Mouse (Mus musculus): ENCODE measurements at regions not wholly inside any gene's neighbourhood (a gene's known extent, or its start where the extent isn't known, plus 50 kb on each side); places are given as distances from the start of the nearest gene placed in this dataset.

DNA sequence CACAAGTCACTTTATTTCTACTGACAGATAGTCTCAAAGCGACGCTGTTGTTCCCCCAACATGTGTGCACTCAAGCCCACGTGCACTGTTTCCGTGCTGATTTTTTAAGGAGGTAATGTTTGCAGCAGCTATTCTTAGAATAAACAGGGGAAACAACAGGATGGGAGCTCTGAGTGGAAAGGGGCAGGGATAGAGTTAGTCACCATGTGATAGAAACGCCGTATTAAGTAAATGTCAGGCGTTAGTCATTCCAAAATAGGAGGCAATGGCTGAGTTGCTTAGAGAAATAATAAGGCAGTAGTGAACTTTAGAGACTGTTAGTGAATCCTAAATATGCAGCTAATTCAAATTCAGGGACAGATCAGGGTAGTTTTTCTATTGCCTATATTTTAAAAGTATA lies 111.4 kb downstream of the Alg10b start:
- Histone ChIP-seq H3K9me3 (no peaks in the 10 kb centered on the region), H3K27me3 (no peaks in the 10 kb centered on the region), H3K27ac (no peak overlapping the region), H3K4me3 (no peak overlapping the region), H3K9ac (no peak overlapping the region), H3K4me1 (peaks cover 6% of the 10 kb centered on the region; the same call in 1 of the 2 replicates), H3K36me3 (no peaks in the 10 kb centered on the region), H3K4me2 (replicated peaks) (no peak overlapping the region)
- no peak for ATAC-seq (ENCODE audit: insufficient number of reproducible peaks, insufficient read depth, low FRiP score, low TSS enrichment)
- 75% methylated on average over 7 of the region's 7 CpGs for WGBS

DNA sequence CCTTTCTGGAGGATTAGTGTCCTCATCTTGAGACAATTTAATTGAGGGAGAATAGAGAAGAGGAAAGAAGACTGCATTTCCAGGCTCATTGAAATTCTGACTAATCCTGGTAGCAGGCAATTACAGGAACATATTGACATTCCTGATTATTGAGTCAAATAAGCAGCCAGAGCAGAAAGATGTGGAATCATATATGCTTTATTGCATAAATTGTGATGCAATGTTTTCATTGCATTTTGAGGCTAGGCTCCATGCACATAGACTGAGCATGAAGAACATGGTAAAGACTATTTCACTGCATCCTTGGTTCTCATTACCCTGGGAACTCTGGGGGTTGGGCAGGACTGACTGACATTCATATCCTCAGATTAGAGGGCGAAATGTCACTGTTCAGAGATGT lies 116.0 kb downstream of the Alg10b start:
- no peaks in the 10 kb centered on the region for H3K4me1 ChIP-seq
- H3K4me2 ChIP-seq (replicated peaks) = no peak overlapping the region
- H3K27me3 ChIP-seq = no peaks in the 10 kb centered on the region
- H3K4me3 ChIP-seq = no peak overlapping the region
- H3K27ac ChIP-seq = no peak overlapping the region
- no peak overlapping the region for H3K9ac ChIP-seq
- H3K36me3 ChIP-seq = no peaks in the 10 kb centered on the region
- no peaks in the 10 kb centered on the region for H3K9me3 ChIP-seq
- WGBS = 73% methylated on average over 1 of the region's 1 CpGs
- ATAC-seq (ENCODE audit: insufficient number of reproducible peaks, insufficient read depth, low FRiP score, low TSS enrichment) = no peak

GRCm38 (mm10) chr15:90341261-90341660 lies 117.2 kb downstream of the Alg10b start:
- H3K4me2 ChIP-seq (replicated peaks) = no peak overlapping the region
- no peak for ATAC-seq (ENCODE audit: insufficient number of reproducible peaks, insufficient read depth, low FRiP score, low TSS enrichment)
- no peaks in the 10 kb centered on the region for H3K36me3 ChIP-seq
- no peak overlapping the region for H3K27ac ChIP-seq
- H3K9me3 ChIP-seq = no peaks in the 10 kb centered on the region
- no peak overlapping the region for H3K4me3 ChIP-seq
- no peaks in the 10 kb centered on the region for H3K4me1 ChIP-seq
- 86% methylated on average over 2 of the region's 2 CpGs for WGBS
- no peak overlapping the region for H3K9ac ChIP-seq
- no peaks in the 10 kb centered on the region for H3K27me3 ChIP-seq

DNA sequence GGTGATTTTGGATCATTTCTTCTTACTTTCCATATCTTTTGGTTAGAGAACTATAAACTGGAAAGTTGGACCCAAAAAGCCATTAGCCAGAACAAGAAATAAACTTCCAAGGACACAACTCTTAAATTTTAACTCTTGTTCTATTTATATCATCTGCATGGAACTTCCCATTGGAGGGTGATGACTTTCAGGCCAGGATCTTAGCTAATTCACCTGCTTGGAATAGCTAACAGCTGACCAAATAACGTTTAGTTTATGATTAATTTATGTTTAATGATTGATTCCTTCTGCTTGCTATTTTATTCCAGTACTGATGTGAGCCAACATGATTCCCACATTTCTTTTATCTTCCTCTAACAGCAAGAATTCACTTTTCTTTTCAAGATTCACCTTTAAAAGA lies 119.7 kb downstream of the Alg10b start:
- Histone ChIP-seq H3K9ac (no peak overlapping the region), H3K9me3 (no peaks in the 10 kb centered on the region), H3K4me1 (no peaks in the 10 kb centered on the region), H3K36me3 (no peaks in the 10 kb centered on the region), H3K4me2 (replicated peaks) (no peak overlapping the region), H3K27me3 (no peaks in the 10 kb centered on the region), H3K4me3 (no peak overlapping the region), H3K27ac (no peak overlapping the region)
- no peak for ATAC-seq (ENCODE audit: insufficient number of reproducible peaks, insufficient read depth, low FRiP score, low TSS enrichment)
- WGBS = 53% methylated on average over 1 of the region's 1 CpGs

DNA sequence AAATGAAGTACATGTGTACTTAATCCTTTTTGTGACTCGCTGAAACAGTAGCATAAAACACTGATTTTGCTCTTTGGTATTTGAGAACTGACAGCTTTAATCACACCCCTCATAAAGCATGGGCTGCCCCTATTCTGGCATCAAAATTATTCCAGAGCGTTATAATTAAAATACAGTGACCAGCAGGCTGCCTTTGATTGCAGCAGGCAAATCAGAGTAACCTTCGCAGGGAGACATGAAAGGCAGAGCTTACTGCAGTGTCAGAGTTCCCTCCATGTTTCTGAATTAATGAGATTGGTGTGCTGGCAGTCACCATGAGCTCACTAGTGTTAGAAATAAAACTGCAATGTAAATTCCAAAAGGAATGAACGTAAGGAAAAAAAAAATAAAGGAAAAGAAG lies 120.8 kb downstream of the Alg10b start:
- Histone ChIP-seq H3K4me3 (no peak overlapping the region), H3K9ac (no peak overlapping the region), H3K9me3 (no peaks in the 10 kb centered on the region), H3K27me3 (no peaks in the 10 kb centered on the region), H3K4me2 (replicated peaks) (no peak overlapping the region), H3K36me3 (no peaks in the 10 kb centered on the region), H3K4me1 (no peaks in the 10 kb centered on the region), H3K27ac (no peak overlapping the region)
- ATAC-seq (ENCODE audit: insufficient number of reproducible peaks, insufficient read depth, low FRiP score, low TSS enrichment) = no peak
- 46% methylated on average over 4 of the region's 4 CpGs for WGBS

- WGBS = 58% methylated on average over 9 of the region's 9 CpGs
Observed at GRCm38 (mm10) chr15:90346162-90346561, 122.1 kb downstream of the Alg10b start.

DNA sequence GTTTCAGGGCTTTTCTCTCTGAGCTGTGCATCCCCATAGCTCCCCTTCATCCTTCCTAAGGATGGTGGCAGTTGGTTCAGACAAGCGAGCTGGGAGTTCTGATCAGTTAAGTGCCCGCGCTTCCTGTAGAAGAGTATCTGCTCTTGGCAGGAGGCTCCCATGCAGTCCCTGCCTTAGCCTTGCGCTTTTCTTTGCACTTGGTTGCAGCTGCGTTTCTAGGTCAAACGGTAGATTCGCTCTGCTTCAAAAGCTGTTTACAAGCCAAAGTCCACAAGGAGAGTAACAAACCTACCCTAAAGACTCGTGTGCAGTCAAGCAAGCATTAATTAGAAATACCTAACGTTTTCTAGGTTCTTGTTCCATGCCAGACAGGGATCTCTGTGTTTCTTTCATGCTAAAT lies 122.6 kb downstream of the Alg10b start:
- no peaks in the 10 kb centered on the region for H3K4me1 ChIP-seq
- H3K4me2 ChIP-seq (replicated peaks) = no peak overlapping the region
- WGBS = 78% methylated on average over 9 of the region's 9 CpGs
- no peak overlapping the region for H3K4me3 ChIP-seq
- ATAC-seq (ENCODE audit: insufficient number of reproducible peaks, insufficient read depth, low FRiP score, low TSS enrichment) = no peak
- H3K9ac ChIP-seq = no peak overlapping the region
- H3K9me3 ChIP-seq = no peaks in the 10 kb centered on the region
- H3K27ac ChIP-seq = no peak overlapping the region
- no peaks in the 10 kb centered on the region for H3K36me3 ChIP-seq
- H3K27me3 ChIP-seq = no peaks in the 10 kb centered on the region

More at GRCm38 (mm10) chr15:90346162-90346561, 122.1 kb downstream of the Alg10b start:
- Histone ChIP-seq H3K9me3 (no peaks in the 10 kb centered on the region), H3K27me3 (no peaks in the 10 kb centered on the region), H3K9ac (no peak overlapping the region), H3K4me2 (replicated peaks) (no peak overlapping the region), H3K27ac (no peak overlapping the region), H3K4me3 (no peak overlapping the region), H3K4me1 (no peaks in the 10 kb centered on the region), H3K36me3 (no peaks in the 10 kb centered on the region)
- ATAC-seq (ENCODE audit: insufficient number of reproducible peaks, insufficient read depth, low FRiP score, low TSS enrichment) = no peak

DNA sequence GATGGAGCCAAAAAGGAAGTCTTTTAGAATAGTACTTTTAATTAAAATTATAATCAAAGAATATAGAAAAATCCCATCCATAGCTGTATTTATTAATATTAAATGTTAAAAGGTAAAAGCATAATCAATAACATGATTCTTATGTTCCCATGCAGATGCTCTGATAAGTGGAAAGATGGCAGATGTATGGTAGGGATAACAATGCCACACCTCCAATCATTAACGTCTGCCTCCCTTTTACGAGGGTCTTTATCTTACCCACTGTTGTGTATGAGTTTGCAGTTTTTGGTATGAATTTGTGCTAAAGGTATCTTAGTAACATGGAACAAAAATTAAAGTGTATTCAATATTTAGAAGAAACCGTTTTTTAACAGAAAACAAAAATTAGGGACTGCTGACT lies 127.8 kb downstream of the Alg10b start:
- Histone ChIP-seq H3K9me3 (no peaks in the 10 kb centered on the region), H3K27ac (no peak overlapping the region), H3K4me1 (no peaks in the 10 kb centered on the region), H3K27me3 (no peaks in the 10 kb centered on the region), H3K4me2 (replicated peaks) (no peak overlapping the region), H3K9ac (no peak overlapping the region), H3K4me3 (no peak overlapping the region), H3K36me3 (no peaks in the 10 kb centered on the region)
- no peak for ATAC-seq (ENCODE audit: insufficient number of reproducible peaks, insufficient read depth, low FRiP score, low TSS enrichment)
- 83% methylated on average over 3 of the region's 3 CpGs for WGBS

DNA sequence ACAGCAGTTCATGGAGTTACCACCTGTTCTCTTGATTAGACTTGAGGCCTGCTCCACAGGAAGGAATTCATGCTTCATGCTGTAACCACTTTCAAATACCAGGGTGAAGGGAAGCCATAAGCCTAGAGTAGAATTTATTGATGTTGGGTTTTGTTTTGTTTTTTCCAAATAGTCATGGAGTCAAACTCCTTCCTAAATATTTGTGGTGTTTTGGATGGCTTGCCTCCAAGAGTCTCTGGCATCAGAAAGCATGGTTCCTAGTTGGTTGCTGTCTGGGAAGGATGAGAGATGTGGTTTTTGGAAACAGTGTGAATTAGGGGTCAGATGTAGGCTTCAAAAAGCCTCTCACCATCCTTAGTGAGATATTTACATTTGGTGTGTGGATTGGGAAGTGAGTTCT lies 141.5 kb downstream of the Alg10b start:
- H3K4me3 ChIP-seq = no peak overlapping the region
- H3K36me3 ChIP-seq = no peaks in the 10 kb centered on the region
- H3K4me1 ChIP-seq = no peaks in the 10 kb centered on the region
- H3K9me3 ChIP-seq = no peaks in the 10 kb centered on the region
- no peak overlapping the region for H3K9ac ChIP-seq
- ATAC-seq (ENCODE audit: insufficient number of reproducible peaks, insufficient read depth, low FRiP score, low TSS enrichment) = no peak
- H3K27ac ChIP-seq = no peak overlapping the region
- no peak overlapping the region for H3K4me2 ChIP-seq (replicated peaks)
- no peaks in the 10 kb centered on the region for H3K27me3 ChIP-seq

DNA sequence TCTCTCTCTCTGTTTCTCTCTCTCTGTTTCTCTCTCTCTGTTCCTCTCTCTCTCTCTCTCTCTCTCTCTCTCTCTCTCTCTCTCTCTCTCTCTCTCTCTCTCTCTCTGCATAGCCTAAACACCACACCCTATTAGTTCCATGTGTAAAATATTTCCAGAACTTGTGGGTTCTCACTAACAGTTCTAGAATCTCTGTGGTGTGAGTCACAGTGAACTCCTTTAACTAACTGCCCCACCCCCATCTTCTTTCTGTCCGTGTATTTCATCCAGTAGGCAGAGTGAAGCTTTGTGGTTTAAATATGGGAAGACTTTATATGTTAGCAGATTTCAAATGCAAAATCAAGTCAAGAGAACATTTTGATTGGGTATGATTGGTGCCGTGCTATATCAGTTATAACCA lies 153.8 kb downstream of the Alg10b start:
- H3K9me3 ChIP-seq = no peaks in the 10 kb centered on the region
- no peak overlapping the region for H3K27ac ChIP-seq
- H3K4me1 ChIP-seq = no peaks in the 10 kb centered on the region
- H3K27me3 ChIP-seq = no peaks in the 10 kb centered on the region
- ATAC-seq (ENCODE audit: insufficient number of reproducible peaks, insufficient read depth, low FRiP score, low TSS enrichment) = no peak
- no peaks in the 10 kb centered on the region for H3K36me3 ChIP-seq
- no peak overlapping the region for H3K4me2 ChIP-seq (replicated peaks)
- WGBS = 70% methylated on average over 2 of the region's 2 CpGs
- no peak overlapping the region for H3K4me3 ChIP-seq
- no peak overlapping the region for H3K9ac ChIP-seq

DNA sequence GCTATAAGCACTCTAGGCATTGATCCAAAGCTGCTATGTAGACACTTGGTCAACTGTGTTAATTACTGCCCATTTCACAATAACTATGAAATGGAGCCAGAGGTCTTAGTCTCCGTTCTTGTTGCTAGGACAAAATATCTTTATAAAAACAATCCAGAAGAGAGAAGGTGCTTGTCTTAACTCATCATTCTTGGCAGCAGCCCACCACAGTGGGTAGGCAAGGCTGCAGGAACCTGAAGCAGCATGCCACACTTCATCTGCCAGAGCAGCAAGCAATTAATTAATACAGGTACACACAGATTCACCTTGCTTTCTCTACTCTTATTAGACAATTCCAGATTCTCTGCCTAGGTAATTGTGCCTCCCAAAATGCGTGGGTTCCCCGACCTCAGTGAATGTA lies 172.8 kb downstream of the Alg10b start:
- Histone ChIP-seq H3K9me3 (no peaks in the 10 kb centered on the region), H3K4me3 (no peak overlapping the region), H3K9ac (no peak overlapping the region), H3K4me2 (replicated peaks) (no peak overlapping the region), H3K4me1 (no peaks in the 10 kb centered on the region), H3K27ac (no peak overlapping the region), H3K36me3 (no peaks in the 10 kb centered on the region), H3K27me3 (no peaks in the 10 kb centered on the region)
- WGBS = 85% methylated on average over 3 of the region's 3 CpGs
- no peak for ATAC-seq (ENCODE audit: insufficient number of reproducible peaks, insufficient read depth, low FRiP score, low TSS enrichment)

DNA sequence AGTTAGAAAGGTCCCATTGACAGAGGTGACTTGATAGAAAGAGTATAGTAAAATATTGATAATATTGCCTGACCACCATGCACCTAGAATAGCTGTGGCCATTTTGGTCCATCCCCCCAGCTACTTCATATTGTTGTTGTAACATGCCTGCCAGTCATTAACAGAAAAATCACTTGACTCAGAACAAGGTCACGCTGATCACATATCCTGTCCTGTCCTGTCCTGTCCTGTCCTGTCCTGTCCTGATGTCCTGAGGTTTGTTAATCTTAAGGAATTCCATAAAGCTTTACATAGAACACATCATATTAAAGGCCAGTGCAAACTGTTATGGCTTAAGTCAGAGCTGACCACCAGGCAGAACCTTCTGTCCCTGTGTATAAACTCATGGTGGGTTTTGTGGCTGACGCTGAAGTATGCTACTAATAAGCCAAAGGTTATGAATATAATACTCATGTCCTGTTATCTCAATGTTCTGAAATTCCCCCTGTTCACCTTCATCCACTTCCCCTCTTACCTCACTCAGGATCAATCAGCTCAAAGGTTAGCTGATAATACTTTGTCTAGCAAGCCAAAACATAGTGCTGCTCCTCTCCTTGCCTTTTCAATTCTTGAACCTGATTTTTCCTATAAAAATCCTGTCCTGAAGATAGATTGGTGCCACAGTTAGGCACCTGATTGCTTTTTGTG lies 173.7 kb downstream of the Alg10b start:
- Histone ChIP-seq H3K4me2 (replicated peaks) (no peak overlapping the region), H3K4me1 (no peaks in the 10 kb centered on the region), H3K9me3 (no peaks in the 10 kb centered on the region), H3K36me3 (no peaks in the 10 kb centered on the region), H3K27me3 (no peaks in the 10 kb centered on the region), H3K4me3 (no peak overlapping the region), H3K9ac (no peak overlapping the region), H3K27ac (no peak overlapping the region)
- WGBS = 69% methylated on average over 2 of the region's 2 CpGs
- ATAC-seq (ENCODE audit: insufficient number of reproducible peaks, insufficient read depth, low FRiP score, low TSS enrichment) = no peak

All from embryonic facial prominence, embryonic 12.5 days (tissue).